Mouse (Mus musculus) spleen, adult 2 months (tissue): ENCODE results near the gene Pla2g2d. TPM values are rescaled to one million over a fixed set of nuclear protein-coding genes. Genes with fewer than 3 reads are reported as not detected.

Experiments used
- DNase-seq, 2 experiments: peaks; one replicate each; pipeline versions ENCODE4 v3.0.0 to v3.0.0-alpha.2; 2012 to 2021; ENCODE audit warnings: low spot score in 2 of 2, low read depth in 1 of 2
- H3K27ac ChIP-seq: fragments of 200-500 bp; 2 replicates; pipeline ENCODE4 v1.5.1; 2012; ENCODE audit warnings: low read length, inconsistent platforms; ENCODE audit not compliant: insufficient read depth
- H3K27me3 ChIP-seq: fragments of 200-500 bp; 2 replicates; pipeline ENCODE4 v1.6.1; 2012; ENCODE audit warnings: mild to moderate bottlenecking, moderate library complexity, low read length, inconsistent platforms; ENCODE audit not compliant: control insufficient read depth, insufficient read depth
- H3K36me3 ChIP-seq: fragments of 200-500 bp; 2 replicates; pipeline ENCODE4 v1.6.1; 2012; ENCODE audit warnings: mild to moderate bottlenecking, low read length, inconsistent platforms; ENCODE audit not compliant: control insufficient read depth, insufficient read depth
- H3K4me1 ChIP-seq: fragments of 200-500 bp; 2 replicates; pipeline ENCODE4 v1.6.1; 2011; ENCODE audit warnings: inconsistent platforms; ENCODE audit not compliant: control insufficient read depth, insufficient read depth, insufficient read length
- H3K4me3 ChIP-seq: fragments of 200-500 bp; 2 replicates; pipeline ENCODE4 v1.5.1; 2011; ENCODE audit warnings: mild to moderate bottlenecking, inconsistent platforms; ENCODE audit not compliant: insufficient read depth, insufficient read length; ENCODE audit errors: extremely low read depth
- CTCF ChIP-seq: fragments of 200-500 bp; IDR thresholded peaks from 2 replicates; pipeline ENCODE4 v1.5.1; 2011; ENCODE audit warnings: mild to moderate bottlenecking, inconsistent platforms; ENCODE audit not compliant: insufficient read depth, insufficient read length, insufficient replicate concordance; ENCODE audit errors: extremely low read depth
- POLR2A ChIP-seq: fragments of 200-500 bp; IDR thresholded peaks from 2 replicates; pipeline ENCODE4 v1.6.1; 2011; ENCODE audit warnings: low read depth, low read length, inconsistent platforms
- WGBS: fragments of 180-500 bp; shearing (Covaris S2); methylation state at CpG from one replicate; pipeline ENCODE4 v1.1.7; 2018; 5-methylcytosine and 5-hydroxymethylcytosine counted together
- polyA plus RNA-seq: library from polyadenylated mRNA; depleted of rRNA; stranded (reverse); fragments of >200 nt; gene quantifications from 2 replicates; pipeline ENCODE4 v1.2.3, GENCODE M21; 2012

Pla2g2d gene
- polyA plus RNA-seq, 1 experiment, result 77.6 TPM

DNA sequence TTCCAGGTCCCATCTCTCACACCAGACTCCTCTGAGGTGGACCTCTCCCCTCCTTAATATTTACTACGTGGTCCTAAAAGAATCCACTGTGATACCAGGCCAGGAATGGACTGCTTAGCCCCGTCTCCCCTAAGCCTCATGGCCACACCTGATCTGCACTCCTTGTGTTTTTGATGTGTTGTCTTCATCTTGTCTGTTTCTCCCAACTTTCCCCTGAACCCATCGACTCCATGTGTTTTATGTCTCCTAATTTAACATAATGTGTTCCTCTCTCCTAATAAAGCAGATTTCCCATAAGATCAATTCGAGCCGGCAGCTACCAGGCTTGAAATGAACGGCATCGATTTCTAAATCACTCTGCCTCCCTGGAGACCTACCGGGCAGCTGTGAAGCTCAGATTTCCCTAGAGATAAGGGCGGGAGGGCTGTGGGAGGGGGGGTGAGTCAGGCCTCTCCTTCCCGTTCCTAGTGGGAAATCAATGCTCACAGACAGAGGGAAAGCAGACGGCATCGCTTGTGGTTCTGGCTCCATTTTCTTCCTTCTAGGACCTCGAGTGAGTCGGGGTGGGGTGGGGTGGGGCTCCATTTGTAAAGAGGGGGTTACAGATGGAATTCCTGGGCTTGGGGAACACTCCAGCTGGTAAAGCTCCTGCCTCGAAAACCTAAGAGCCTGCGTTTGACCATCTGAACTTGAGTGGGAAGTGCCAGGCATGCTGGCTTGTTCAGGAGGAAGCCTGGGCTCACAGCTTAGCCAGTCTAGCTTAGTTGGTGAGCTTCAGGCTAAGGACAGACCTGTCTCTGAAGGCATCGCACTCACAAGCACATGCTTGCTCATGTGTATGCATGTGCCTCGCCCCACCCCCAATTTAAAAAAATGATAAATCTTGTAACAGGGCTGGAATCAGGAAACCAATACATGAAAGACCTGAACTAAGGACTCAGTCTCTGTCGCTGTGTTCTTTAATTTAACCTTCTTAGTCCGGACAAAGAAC, 2.2 kb downstream of the Pla2g2d start:
- Histone ChIP-seq H3K4me3 (no peak overlapping the region), H3K36me3 (no peaks in the 10 kb centered on the region), H3K4me1 (no peaks in the 10 kb centered on the region), H3K27ac (no peak overlapping the region), H3K27me3 (no peaks in the 10 kb centered on the region)
- WGBS, result 41% methylated on average over 20 of the region's 20 CpGs
- no peak for DNase-seq
- TF ChIP-seq CTCF, result no peak
- TF ChIP-seq POLR2A, result no peak

DNA sequence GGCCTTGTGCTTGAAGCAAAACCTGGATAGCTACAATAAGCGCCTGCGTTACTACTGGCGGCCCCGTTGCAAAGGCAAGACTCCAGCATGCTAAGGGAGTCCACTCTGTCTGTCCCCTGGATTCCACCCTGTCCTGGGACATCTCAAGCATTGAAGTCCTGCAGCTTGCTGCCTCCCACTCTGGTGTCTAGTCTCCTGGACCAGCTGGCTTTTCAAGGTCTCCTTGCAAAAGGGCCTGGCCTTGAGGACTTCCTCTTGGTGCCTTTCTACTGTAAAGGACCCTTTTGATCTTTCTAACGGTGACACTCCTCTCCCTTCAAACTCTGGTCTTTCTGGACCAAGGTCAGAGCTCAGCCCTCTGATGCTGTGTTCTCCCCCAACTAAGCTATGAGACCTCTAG, 4.8 kb downstream of the Pla2g2d start:
- 83% methylated on average over 5 of the region's 5 CpGs for WGBS
- TF ChIP-seq CTCF (no peak), POLR2A (no peak)
- no peak overlapping the region for H3K27ac ChIP-seq
- H3K36me3 ChIP-seq, result no peaks in the 10 kb centered on the region
- no peaks in the 10 kb centered on the region for H3K4me1 ChIP-seq
- H3K27me3 ChIP-seq, result no peaks in the 10 kb centered on the region
- H3K4me3 ChIP-seq, result no peak overlapping the region
- no peak for DNase-seq

DNA sequence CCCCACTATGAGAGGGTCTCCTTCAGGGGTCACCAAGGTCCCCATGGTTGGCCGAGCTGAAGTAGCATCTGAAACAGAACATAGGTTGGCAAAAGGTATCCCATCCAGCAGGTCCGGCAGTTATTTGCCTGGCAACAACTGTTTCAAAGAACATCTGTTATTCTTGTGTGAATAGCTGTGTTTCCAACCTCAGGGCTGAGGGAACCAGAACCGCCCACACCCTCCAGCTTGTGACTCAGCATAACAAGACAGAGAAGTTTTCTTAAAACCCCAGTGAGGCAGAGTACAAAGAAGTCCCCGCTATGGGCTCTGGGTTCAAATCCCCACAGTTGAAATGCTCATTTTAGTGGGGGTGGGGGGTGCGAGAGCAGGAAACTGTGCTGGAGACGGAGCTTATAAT, 6.6 kb downstream of the Pla2g2d start:
- no peak overlapping the region for H3K4me3 ChIP-seq
- TF ChIP-seq CTCF, result no peak
- TF ChIP-seq POLR2A, result no peak
- H3K27me3 ChIP-seq, result no peaks in the 10 kb centered on the region
- DNase-seq, result no peak
- no peak overlapping the region for H3K27ac ChIP-seq
- 76% methylated on average over 6 of the region's 6 CpGs for WGBS
- H3K4me1 ChIP-seq, result no peaks in the 10 kb centered on the region
- no peaks in the 10 kb centered on the region for H3K36me3 ChIP-seq

DNA sequence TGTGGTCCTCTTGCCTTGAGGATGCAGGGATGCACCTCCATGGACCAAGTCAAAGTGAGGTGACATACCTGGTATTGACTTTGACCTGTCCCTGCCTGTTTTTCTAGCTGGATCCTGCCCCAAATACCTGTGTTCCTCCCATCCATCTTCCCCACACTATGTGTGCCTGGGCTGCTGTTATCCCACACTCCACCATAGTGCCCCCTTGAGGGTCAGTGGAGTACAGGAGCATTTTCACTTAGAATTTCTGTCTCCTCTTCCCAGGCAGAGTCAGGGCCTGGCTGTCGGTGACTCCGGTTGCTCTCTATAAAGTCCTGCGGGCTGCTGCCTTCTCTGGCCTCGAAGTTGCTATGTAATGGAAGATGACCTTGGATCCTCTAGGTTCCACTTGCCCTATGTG, 10.2 kb downstream of the Pla2g2d start:
- TF ChIP-seq POLR2A (no peak), CTCF (no peak)
- Histone ChIP-seq H3K36me3 (no peaks in the 10 kb centered on the region), H3K27ac (no peak overlapping the region), H3K4me1 (no peaks in the 10 kb centered on the region), H3K27me3 (no peaks in the 10 kb centered on the region), H3K4me3 (no peak overlapping the region)
- WGBS, result 29% methylated on average over 4 of the region's 4 CpGs
- no peak for DNase-seq

DNA sequence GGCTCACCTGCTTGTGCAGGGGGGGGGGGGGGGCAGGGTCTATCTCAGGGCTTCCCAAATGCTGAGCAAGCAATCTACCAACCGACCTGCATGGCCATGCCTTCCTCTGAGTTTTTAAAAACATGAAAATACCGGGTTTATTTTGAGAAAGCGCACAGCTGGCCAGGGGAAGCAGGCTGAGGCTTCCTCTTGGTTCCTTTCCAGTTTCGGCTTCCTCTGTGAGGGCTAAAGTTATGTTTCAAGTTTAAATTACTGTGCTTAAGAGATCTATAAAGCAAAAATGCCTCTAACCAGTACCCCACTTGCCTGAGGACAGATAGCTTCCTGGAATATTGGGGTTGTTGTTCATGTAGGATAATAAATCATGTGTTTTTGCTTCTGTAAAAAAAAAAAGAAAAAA, 10.6 kb downstream of the Pla2g2d start:
- WGBS, result 0% methylated on average over 4 of the region's 4 CpGs
- H3K4me1 ChIP-seq, result no peaks in the 10 kb centered on the region
- no peak overlapping the region for H3K4me3 ChIP-seq
- H3K27ac ChIP-seq, result no peak overlapping the region
- H3K27me3 ChIP-seq, result no peaks in the 10 kb centered on the region
- DNase-seq, result no peak
- TF ChIP-seq CTCF (no peak), POLR2A (no peak)
- no peaks in the 10 kb centered on the region for H3K36me3 ChIP-seq

DNA sequence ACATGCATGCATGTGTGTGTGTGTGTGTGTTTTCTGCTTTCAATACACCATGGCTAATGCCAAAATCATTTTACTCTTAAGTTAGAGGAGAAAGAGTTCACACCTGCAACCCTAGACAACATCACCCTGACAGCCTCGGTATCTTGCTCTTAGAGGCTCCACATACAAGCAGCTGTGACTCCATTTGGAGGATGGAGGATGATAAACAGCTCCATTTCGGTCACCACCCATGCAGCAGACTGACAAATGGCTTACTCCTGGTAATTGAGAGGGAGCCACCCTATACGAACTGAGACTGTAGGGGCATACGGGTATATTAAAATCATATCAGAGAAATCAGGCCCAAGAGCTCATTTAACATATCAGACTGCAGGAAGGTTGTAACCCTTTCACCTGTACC, 12.8 kb downstream of the Pla2g2d start:
- no peak overlapping the region for H3K27ac ChIP-seq
- TF ChIP-seq POLR2A, result no peak
- no peak for TF ChIP-seq CTCF
- 72% methylated on average over 4 of the region's 4 CpGs for WGBS
- H3K4me3 ChIP-seq, result no peak overlapping the region
- H3K27me3 ChIP-seq, result no peaks in the 10 kb centered on the region
- no peaks in the 10 kb centered on the region for H3K4me1 ChIP-seq
- H3K36me3 ChIP-seq, result no peaks in the 10 kb centered on the region
- no peak for DNase-seq

DNA sequence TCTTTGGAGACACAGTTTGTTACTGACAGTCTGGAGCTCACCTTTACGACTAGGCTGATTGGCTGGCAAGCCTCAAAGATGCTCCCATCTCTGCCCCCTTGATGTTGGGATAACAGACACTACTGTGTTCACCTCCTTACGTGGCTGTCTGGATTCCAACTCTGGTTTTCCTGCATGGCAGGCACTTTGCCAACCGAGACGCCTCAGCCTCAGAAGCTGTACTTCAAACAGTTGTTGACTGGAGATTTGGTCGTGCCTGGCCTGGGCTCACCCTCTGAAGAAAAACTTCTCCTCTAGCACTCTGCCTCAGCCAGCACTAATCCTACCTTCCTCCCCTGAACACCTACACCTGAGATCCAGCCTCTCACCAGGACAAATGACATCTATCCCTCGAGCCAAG, 15.9 kb downstream of the Pla2g2d start:
- TF ChIP-seq POLR2A (no peak), CTCF (no peak)
- WGBS, result 64% methylated on average over 6 of the region's 6 CpGs
- no peak for DNase-seq

More for the DNA sequence above, 15.9 kb downstream of the Pla2g2d start:
- Histone ChIP-seq H3K27ac (no peak overlapping the region), H3K27me3 (no peaks in the 10 kb centered on the region), H3K4me3 (no peak overlapping the region), H3K36me3 (no peaks in the 10 kb centered on the region), H3K4me1 (no peaks in the 10 kb centered on the region)
